Mouse (Mus musculus): ENCODE measurements around the gene Lmbr1.
"Not testable (repeated sequence)": the region's sequence is repeated elsewhere in the genome, so short reads cannot be mapped to it uniquely, and the experiment has no call there.

The Lmbr1 gene

GRCm38 (mm10) chr5:29378298-29379036, at the start of gene Lmbr1:
Gene Lmbr1, minus strand, starts transcription at chr5:29378390.
- DNase-seq: peak; percentile 95

- not testable (repeated sequence) for DNase-seq
Observed at GRCm38 (mm10) chr5:29423330-29423729, 45.1 kb upstream of the Lmbr1 start.

GRCm38 (mm10) chr5:29413041-29413440, 34.9 kb upstream of the Lmbr1 start:
- no peak for DNase-seq

GRCm38 (mm10) chr5:29410854-29411253, 32.7 kb upstream of the Lmbr1 start:
- DNase-seq: no peak

GRCm38 (mm10) chr5:29398427-29398826, 20.2 kb upstream of the Lmbr1 start:
- DNase-seq: no peak

- peak; percentile 92 for DNase-seq
Observed at GRCm38 (mm10) chr5:29388944-29389765, 11.0 kb upstream of the Lmbr1 start.

- DNase-seq: no peak
Observed at GRCm38 (mm10) chr5:29388181-29388943, 10.2 kb upstream of the Lmbr1 start.

GRCm38 (mm10) chr5:29387591-29387990, 9.4 kb upstream of the Lmbr1 start:
- DNase-seq: no peak

GRCm38 (mm10) chr5:29382776-29383175, 4.6 kb upstream of the Lmbr1 start:
- DNase-seq: no peak

GRCm38 (mm10) chr5:29380091-29380490, 1.9 kb upstream of the Lmbr1 start:
- no peak for DNase-seq

- DNase-seq: no peak
Observed at GRCm38 (mm10) chr5:29377590-29378297, 446 bp downstream of the Lmbr1 start.

- no peak for DNase-seq
Observed at GRCm38 (mm10) chr5:29363511-29363910, 14.7 kb downstream of the Lmbr1 start.

GRCm38 (mm10) chr5:29335836-29336235, 42.4 kb downstream of the Lmbr1 start:
- no peak for DNase-seq

- no peak for DNase-seq
Observed at GRCm38 (mm10) chr5:29322503-29322902, 55.7 kb downstream of the Lmbr1 start.

- no peak for DNase-seq
Observed at GRCm38 (mm10) chr5:29309191-29309590, 69.0 kb downstream of the Lmbr1 start.

GRCm38 (mm10) chr5:29293194-29293593, 85.0 kb downstream of the Lmbr1 start:
- DNase-seq: peak; percentile 80

GRCm38 (mm10) chr5:29290110-29290509, 88.1 kb downstream of the Lmbr1 start:
- no peak for DNase-seq

GRCm38 (mm10) chr5:29289703-29290102, 88.5 kb downstream of the Lmbr1 start:
- no peak for DNase-seq

GRCm38 (mm10) chr5:29281081-29281480, 97.1 kb downstream of the Lmbr1 start:
- no peak for DNase-seq

- DNase-seq: no peak
Observed at GRCm38 (mm10) chr5:29274746-29275145, 103.4 kb downstream of the Lmbr1 start.

GRCm38 (mm10) chr5:29273426-29273825, 104.8 kb downstream of the Lmbr1 start:
- DNase-seq: no peak

GRCm38 (mm10) chr5:29270879-29271278, 107.3 kb downstream of the Lmbr1 start:
- no peak for DNase-seq

GRCm38 (mm10) chr5:29253876-29254275, 124.3 kb downstream of the Lmbr1 start:
- DNase-seq: no peak

Measured in thymus, postnatal 4 days (tissue).